Mouse (Mus musculus): ENCODE measurements around the gene Sf3a1. TPM values are rescaled to one million over a fixed set of nuclear protein-coding genes. Genes with fewer than 3 reads are reported as not detected.
A peak's percentile ranks its signal among the peaks of the same experiment; 100 is the strongest.
"Not testable (repeated sequence)": the region's sequence is repeated elsewhere in the genome, so short reads cannot be mapped to it uniquely, and the experiment has no call there.

Sf3a1 gene
- polyA plus RNA-seq (2017; shearing (Covaris generic)): 10 to 100 TPM; 49.6 to 53.0 TPM

DNA sequence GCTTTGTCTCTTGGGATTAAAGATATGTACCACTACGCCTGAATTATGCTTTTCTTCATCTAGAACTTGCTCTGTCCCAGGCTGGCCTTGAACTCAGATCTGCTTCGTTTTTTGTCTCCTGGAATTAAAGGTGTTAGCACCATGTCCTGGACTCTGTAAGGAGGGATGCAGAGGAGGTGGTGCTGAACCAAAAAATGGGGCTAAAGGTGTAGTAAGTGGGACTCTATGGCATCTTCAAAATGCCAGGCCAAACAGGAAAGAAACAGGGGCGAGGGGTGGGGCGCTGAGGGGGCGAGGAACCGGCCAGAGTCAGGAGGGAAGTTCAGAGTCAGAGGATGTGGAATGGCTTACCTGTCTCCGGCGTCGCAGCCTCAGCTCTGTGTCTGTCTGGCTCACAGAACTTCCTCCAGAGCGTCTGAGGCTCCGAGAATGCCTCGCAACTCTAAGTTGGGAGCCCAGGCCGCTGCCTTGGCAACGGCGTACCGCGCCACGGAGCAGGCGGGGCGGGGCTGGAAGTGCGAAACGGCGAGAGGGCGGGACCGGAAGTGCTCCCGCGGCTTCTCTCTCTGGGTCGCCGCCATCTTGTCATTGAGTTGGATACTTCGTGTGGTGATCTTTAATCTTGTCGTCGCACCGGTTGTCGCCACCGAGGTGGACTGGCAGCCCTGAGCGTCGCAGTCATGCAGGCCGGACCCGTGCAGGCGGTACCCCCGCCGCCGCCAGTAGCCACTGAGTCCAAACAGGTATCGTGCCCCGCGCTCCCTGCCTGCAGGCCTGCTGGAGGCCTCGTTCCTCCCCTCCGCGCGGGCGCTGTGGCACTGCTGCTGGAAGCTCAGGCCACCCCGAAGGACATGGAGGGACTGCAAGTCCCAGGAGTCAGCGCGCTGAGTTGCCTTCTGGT lies at the start of gene Sf3a1, which contains the start of gene Ccdc157:
TSS of gene Sf3a1 (plus strand) at position 543 of the 901 bp plus-strand sequence.
TSS of gene Ccdc157 (minus strand) at position 486 of the 901 bp plus-strand sequence.
- peak; percentile 95 for ATAC-seq

DNA sequence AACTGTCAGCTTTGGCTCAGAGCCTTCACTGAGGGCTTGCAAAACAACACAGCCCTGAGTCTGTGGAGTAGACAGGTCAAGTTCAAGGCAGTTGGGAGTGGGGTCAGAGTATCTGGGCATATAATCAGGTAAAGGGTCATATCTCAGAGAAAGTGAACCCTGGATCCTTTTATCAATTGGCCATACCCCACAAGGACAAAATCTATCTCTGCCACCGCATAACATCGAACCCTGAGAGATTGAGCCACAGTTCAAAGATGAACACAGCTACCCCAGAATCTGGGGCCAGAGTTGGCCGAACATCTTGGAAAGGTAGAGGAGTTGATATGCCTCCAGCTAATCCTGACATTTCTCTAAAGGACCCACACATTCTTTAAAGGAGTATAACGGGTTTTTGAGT lies 48.1 kb upstream of the Sf3a1 start:
- no peak for ATAC-seq

DNA sequence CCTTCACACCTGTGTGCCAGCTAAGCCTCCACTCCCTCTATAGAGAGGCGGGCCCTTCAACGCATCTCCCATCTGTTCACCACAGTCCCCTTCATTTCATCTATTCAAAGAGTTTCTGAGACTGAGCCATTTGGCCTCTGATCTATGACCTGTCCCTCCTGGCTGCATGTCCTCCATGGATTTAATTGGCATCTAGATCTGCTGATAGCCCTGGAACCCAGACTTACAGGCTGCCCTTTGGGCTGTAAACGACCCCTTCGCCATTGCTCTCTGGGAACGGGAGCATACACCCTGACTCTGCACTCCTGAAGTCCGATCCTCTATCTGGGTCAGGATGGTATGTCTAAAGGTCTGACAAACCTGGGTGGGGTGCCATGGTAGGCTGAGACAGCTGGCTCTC lies 47.3 kb upstream of the Sf3a1 start:
- no peak for ATAC-seq

DNA sequence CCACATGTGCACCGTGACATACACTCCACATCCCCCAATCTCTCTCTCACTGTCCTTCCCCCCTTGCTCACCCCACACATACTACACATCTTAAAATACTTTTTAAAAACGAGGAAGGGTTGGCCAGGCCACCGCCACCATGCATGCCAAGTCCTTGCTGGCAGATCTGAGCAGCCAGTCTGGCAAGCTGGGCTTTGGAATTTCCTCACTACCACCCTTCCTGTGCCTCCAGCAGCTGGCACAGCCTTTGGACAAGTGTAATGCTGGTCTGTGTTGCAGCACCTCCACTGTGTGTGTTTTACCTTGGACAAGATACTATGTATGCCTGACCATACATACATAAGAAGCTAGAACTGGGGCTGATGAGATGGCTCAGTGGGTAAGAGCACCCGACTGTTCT lies 46.7 kb upstream of the Sf3a1 start:
- ATAC-seq: no peak

DNA sequence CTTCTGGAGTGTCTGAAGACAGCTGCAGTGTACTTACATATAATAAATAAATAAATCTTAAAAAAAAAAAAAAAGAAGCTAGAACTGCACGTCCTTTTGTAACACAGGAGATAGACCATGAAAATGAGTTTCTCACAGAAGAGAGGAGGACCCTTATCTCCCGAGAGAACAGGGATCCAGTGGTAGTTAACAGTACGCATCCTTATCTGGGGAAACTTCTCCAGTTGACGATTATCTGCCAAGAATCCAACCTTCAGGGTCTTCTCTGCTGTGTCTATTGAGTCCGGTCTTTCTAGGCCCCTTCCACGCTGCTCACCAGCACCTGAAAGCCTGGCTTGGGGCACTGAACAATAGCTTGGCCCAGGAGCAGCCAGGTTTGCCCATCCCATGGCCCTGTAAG lies 46.2 kb upstream of the Sf3a1 start:
- no peak for ATAC-seq

DNA sequence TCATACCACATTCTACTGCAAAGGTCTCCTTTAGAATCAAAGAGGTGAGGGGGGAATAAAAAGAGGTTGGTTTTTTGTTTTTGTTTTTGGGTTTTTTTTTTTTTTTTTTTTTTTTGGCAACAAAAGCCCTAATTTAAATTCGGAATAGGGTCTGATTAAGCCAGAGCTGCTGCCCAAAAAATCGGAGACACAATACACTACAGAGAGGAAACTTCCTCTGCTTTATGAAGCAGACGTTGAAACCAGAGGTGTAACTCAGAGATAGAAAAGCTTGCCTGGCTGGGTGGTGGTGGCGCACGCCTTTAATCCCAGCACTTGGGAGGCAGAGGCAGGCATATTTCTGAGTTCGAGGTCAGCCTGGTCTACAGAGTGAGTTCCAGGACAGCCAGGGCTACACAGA lies 45.6 kb upstream of the Sf3a1 start:
- ATAC-seq: not testable (repeated sequence)

DNA sequence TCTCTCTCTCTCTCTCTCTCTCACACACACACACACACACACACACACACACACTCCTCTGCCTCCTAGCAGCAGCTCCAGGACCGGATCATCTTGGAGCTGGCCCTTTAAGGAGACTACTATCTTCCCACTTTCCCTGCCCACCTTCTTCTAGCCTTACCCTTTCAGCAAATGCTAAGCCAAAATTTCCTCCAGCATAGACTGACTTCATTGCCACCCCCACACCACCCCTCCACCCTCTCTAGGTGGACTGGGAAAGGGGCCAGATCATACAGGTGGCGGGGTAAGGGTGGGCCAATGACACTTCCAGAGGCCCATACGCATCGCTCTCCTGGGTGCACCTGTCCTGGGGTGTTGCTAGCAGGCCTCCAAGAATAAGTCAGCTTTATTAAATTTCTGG lies 44.7 kb upstream of the Sf3a1 start:
- ATAC-seq: no peak

DNA sequence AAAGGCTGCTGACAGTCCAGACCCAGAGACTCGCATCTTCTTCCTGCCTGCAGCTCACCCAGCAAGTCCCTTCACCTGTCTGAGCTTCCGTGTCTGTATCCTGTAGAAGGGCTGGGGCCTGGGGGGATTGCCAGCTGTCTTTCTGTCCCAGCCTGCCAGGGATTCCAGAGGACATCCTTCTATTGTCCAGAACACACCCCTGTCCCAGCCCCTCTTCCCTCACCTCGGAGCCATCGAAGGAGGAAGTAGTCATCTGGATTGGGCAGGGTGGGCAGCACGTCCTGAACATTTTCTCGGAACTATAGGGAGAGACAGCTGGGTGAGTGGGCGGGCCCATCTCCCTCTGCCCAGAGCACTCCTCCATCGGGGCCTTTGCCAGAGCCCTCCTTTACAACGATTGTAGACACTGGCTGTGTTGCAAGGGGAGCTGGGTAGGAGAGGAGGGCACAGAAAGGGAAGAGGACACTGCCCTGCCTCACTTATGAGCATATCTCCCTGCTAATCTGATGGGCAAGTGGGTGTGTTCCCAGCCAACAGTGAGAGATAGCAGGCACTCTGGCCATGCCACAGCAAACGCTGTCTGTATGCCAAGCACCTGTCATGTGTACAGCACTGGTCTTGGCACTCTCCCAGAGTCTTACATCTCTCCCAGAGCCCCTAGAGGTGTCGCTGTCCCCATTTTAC lies 43.5 kb upstream of the Sf3a1 start:
- ATAC-seq: no peak

DNA sequence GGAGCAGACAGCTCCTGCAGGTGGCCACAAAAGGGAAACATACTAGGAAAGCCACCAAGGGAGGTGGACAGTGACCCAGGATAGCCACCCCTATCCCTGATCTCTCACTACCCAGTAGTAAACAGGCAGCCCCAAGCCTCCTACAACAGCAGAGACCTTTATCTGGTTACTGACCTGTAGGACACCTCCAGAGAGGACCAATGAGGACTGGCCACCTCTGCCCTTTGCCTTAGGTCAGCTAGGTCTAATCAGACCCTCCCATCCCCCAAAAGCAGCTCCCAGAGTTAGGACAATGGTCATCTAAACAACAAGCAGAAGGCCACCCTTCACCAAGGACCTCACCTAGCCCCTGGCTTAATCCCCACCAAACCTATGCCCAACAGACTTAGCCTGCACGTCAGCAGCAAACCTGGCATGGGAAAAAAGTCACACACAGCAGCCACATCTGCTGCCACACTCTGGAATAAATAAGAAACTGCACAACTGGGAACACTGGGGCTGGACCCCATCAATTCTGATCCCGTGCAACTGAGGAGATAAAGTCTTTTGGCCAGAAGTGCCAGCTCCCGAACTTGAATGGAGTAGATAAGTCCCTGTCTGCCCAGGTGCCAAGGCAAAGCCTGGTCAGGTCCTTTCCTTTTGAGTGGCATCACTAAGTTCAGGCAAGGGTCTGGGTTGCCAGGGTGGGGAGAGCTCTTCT lies 42.6 kb upstream of the Sf3a1 start:
- no peak for ATAC-seq

DNA sequence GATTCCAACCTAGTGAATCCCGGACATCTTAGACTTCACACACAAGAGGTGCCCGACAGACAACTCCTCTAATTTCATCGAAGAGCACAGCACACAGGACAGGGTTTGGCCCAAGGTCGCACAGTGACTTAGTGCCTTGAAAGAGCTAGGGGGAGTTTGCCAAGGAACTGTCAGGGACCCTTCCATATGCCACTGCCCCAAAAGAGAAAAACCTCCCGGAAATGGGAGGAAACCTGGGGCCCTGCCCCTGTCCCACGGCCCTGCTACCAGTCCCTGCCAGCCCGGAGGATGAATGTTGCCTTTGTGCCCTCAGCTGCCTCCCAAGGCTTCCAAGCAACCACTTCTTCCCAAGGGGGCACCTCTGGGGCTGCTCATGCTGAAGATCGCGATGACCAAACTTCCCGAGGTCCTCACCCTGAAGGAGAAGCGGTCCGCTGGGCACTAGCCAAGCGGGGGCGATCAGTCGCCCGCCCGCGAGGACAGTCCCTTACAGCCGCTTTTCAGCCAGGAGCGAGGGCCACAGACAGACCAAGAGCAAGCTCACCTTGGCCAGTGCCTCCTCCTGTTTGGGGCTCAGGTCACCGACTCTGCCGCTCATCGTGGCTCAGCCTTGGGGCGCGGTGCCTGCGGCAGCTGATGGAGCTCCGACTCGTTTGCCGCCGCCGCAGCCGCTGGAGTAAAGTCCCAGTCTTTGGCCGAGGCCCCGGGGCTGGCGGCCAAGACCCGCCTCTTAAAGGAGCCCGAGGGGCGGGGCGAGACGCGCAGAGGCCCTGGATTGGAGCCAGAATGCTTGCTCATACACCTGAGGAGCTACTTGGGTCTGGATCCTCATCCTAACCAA lies 41.8 kb upstream of the Sf3a1 start:
- peak; percentile 41 for ATAC-seq

DNA sequence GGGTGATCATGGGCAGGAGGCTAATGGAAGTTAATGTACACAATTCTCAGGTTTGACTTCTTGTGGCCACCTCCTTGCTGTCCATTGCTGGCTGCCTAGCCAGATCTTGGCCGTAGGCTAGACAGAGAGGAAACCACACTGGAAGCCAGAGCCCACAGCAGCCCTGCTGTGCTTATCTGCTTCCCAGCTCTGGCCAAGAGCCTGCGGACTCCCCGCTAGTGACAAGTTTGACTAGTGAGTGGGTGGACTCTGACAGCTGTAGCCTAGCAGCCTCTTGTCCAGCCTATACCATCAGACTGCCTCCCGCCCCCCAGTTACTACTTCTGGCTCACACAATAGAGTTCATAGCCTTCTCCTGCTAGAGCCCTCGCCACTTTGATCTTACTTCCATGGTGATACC lies 40.5 kb upstream of the Sf3a1 start:
- no peak for ATAC-seq

DNA sequence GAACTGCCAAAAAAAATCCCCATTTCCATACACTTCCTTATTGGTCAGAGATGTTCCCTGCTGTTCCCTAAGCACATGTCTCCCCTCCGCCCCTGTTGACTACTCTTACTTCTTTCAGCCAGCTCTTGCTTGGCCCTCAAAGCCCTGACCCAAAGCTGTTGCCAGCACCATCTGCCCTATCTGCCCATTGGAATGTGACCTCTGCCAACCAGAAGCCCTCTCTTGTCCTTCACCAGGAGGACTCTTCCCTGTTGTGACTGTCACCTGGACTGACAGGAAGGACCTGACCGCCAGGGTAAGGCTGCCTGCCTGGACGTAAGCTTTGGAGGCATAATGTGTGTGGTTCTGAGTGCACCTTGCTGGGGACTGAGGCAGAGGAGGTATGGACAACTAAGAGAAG lies 38.5 kb upstream of the Sf3a1 start:
- ATAC-seq: no peak

DNA sequence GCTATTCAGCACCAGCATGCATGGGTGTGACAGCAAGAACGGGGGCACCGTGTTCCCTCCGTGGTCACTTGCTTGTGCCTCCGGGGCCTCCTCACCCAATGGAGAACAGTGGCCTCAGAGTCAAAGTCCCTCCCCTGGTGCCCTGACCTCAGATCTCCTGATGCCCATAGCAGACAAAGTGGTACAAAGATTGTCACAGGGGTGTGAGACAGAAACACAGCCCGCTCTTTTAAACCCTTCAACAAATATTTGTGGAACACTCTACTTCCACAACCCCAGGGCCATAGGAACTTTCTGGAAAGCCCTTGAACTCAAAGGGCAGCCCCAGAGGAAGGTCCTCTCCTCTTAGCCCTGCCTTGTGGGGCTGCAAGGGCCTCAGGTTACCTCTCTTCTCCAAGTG lies 37.9 kb upstream of the Sf3a1 start:
- no peak for ATAC-seq

DNA sequence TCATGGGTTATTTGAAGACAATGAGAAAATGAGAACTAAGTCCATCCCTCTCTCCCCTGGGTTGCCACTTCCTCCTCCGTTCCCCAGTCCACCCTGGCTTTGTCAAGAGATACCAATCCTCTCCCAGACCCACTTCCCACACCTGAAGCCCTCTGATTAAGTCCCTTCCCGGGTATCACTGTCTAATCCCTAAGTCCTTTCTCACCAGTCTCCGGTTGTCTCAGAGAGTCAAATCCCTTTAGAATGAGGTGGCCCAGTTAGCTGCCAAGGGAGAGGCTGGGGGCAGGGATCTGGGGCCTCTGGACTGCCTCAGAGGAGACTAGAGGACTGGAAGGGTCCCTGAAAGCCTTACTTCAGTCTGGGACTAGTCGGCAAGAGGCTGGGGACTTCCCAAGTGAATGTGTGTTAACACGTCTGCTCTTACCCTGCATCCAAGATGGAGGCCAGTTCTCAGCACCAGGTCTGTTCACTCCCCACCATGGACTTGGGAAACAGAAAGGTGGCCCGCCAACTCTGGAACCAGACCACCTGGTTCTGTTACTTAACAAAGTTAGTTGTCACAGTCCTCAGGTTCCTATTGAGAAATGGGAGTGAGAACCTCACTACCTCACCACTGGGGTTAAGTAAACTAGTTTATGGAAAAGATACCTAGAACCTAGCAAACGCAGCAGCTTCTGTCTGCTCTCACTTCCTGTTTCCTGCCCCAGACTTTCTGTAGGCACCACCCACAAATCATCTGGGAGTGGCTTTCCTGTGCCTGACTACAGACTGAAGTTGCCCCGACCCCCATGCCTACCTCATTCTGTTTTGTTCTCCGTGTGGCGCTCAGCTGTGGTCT lies 37.2 kb upstream of the Sf3a1 start, which contains the start of gene Sec14l2:
TSS of gene Sec14l2 (minus strand) at position 674 of the 838 bp plus-strand sequence.
- ATAC-seq: peak; percentile 83

DNA sequence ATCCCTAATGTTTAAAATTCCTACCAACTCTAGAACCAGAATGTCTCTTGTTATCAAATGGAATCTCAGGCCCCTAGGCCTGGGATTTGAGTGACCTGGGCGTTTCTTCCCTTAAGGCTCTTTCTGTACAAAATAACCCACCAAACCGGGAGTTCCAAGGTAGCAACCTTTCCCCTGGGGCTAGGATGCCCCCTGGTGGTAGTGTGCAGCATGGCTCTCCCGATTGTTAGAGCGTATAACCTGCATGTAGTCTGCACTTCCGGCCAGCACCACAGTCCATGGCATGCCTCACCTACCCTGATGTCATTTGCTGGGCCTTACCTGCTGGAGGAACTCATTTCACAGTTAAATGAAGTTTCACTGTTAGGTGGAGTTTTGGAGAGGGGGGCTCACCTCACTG lies 36.2 kb upstream of the Sf3a1 start:
- ATAC-seq: no peak

DNA sequence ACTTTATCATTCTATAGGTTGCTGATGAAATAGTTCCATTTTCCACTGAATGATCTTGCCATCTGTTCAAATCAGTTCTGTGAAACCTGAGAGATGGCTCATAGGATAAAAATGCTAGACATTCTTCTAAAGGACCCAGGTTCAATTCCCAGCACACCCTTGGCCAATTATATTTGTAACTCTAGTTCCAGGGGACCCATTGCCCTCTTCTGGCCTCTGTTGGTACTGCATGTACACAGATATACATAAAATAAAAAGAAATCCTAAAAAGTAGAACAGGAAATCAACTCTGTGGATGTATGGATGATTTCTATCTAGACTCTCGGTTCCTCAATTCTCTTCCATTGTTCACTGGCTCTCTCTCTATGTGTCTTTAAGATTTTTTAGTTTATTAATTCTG lies 33.1 kb upstream of the Sf3a1 start:
- no peak for ATAC-seq

DNA sequence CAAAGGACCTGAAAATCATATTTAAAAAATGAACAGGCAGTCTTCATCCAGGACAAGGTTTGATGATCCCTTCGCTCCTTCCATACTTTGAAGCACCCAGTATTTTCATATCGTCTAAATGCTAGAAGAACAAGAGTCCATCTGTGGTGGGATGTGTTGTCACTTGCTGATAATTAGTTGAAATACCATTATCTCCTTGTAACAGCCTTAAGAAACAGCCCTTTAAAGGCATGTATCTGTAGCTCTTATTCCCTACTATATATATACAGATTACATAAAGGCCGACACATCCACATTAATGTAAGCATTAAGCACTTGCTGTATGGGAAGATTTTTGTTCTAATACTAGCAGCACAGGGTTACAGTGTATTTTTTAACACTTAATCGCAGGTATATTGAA lies 31.7 kb upstream of the Sf3a1 start:
- ATAC-seq: not testable (repeated sequence)

DNA sequence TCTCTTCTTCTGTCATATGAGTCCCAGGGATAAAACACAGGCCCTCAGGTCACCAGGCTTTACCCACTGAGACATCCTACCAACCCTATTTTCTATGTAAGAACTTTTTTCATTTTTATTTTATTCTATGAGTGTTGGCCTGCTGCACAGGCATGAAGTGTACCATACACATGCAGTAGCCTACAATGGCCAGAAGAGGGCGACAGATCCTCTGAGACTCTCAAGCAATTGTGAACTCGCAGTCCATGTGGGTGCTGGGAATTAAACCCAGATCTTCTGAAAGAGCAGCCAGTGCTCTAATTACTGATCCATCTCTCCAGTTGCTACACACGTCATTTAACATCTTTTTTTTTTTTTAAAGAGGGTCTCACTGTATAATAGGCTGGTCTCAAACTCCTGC lies 26.7 kb upstream of the Sf3a1 start:
- no peak for ATAC-seq

DNA sequence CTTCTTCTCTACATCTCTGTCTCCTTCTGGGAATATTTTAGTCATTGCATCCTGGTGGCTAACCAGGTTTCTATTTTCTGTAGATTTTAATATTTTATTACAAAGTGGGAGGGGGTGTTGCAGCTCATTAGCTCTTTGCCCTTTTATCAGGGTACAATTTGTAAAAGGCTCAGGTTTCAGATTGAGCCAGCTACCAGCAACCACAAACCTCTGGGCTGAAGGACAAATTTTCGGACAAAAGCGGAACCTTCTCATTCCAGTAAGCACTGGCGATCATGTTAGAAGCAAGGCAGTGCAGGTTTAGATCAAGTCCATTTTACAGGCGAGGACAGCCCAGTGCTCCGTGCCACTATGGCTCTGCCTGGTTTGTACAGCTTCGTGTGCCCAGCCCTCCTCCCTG lies 25.8 kb upstream of the Sf3a1 start:
- ATAC-seq: no peak

DNA sequence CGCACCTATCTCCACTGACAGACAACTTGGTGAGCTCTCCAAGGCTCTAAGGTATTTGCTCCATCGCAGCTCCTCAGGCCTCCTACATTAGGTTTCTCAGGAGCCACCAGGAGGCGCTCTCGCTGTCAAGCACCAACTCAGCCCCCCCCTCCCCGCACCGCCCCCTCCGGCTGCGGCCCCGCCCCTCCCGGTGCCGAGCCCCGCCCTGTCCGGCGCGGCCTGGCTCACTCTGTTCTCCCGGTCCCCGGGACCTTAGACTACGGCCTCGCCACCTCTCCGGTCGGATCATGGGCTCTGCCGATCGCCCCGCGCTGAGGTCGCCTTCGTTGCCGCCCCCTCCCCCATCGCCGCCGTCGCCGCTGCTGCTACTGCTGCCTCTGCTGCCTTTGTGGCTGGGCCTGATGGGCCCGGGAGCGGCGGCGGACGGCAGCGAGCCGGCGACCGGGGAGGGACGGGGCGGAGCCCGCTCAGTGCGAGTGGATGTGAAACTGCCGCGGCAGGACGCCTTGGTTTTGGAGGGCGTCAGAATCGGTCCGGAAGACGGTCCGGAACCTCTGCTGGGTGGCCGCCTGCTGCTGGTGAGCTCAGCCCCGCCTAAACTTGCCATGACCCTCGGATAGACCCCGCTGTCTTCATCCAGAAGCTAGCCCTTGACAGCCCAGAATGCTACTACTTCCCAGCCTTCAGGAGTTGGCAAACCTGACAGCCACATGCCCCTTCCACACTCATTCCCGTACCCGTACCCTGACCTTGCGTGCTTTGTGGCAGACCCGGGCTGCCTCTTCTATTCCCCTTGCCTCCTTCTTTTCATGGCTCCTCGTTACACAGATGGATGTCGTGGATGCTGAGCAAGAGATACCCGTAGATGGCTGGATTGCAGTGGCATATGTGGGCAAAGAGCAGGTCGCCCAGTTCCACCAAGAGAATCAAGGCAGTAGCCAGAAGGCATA lies 24.9 kb upstream of the Sf3a1 start, which contains the start of gene Rnf215:
TSS of gene Rnf215 (plus strand) at position 217 of the 950 bp plus-strand sequence.
- ATAC-seq: peak; percentile 73

Measured in activated CD4-positive, CD25-positive, alpha-beta regulatory T cell, adult 4 months (primary cell).